Mouse (Mus musculus) liver, postnatal 0 days (tissue): Measurements from ENCODE around the gene Pam.

ENCODE experiments used
- CTCF ChIP-seq: sonication (generic); IDR thresholded peaks from 2 replicates; pipeline ENCODE4 v1.5.1; 2016; ENCODE audit warnings: antibody characterized with exemption, low read depth
- EP300 ChIP-seq: IDR thresholded peaks from 2 replicates; pipeline ENCODE4 v1.6.1; 2016; ENCODE audit warnings: antibody characterized with exemption, low read depth, mild to moderate bottlenecking

- no peak for TF ChIP-seq CTCF
- TF ChIP-seq EP300, result no peak
Measured at GRCm38 (mm10) chr1:97934940-97935339, 160.5 kb downstream of the Pam start.
